Mouse (Mus musculus) CH12.LX (cell line): ENCODE measurements around the gene Hectd1.

Source experiments
- CTCF ChIP-seq, 2 experiments: IDR thresholded peaks in 1 of 2; conservative IDR thresholded peaks in 1 of 2; 2 replicates each; pipeline ENCODE4 v1.5.1; 2011 to 2012; ENCODE audit warnings: low read depth in 2 of 2, low read length in 2 of 2, improper control_type of control experiment in 1 of 2, inconsistent platforms in 1 of 2, mild to moderate bottlenecking in 1 of 2, moderate library complexity in 1 of 2
- E2F4 ChIP-seq: IDR thresholded peaks from 2 replicates; pipeline ENCODE4 v1.6.1; 2011; ENCODE audit warnings: low read depth, low read length, improper control_type of control experiment; ENCODE audit not compliant: insufficient replicate concordance
- ELF1 ChIP-seq: IDR thresholded peaks from 2 replicates; pipeline ENCODE4 v1.6.1; 2014; ENCODE audit warnings: low read depth, mild to moderate bottlenecking, inconsistent platforms, low read length, improper control_type of control experiment
- EP300 ChIP-seq: IDR thresholded peaks from 2 replicates; pipeline ENCODE4 v1.6.1; 2011; ENCODE audit warnings: low read length, improper control_type of control experiment
- HCFC1 ChIP-seq: IDR thresholded peaks from 2 replicates; pipeline ENCODE4 v1.6.1; 2012; ENCODE audit warnings: low read depth, mild to moderate bottlenecking, inconsistent platforms, low read length, improper control_type of control experiment
- JUND ChIP-seq: conservative IDR thresholded peaks from 2 replicates; pipeline ENCODE4 v1.6.1; 2011; ENCODE audit warnings: low read depth, low read length, improper control_type of control experiment
- MAFK ChIP-seq: IDR thresholded peaks from 2 replicates; pipeline ENCODE4 v1.6.1; 2011; ENCODE audit warnings: low read length, improper control_type of control experiment; ENCODE audit not compliant: insufficient replicate concordance
- MAX ChIP-seq: IDR thresholded peaks from 2 replicates; pipeline ENCODE4 v1.6.1; 2011; ENCODE audit warnings: low read length, improper control_type of control experiment
- MEF2A ChIP-seq: IDR thresholded peaks from 2 replicates; pipeline ENCODE4 v1.6.1; 2014; ENCODE audit warnings: low read depth, mild to moderate bottlenecking, inconsistent platforms, low read length, improper control_type of control experiment, borderline replicate concordance
- NELFE ChIP-seq: IDR thresholded peaks from 2 replicates; pipeline ENCODE4 v1.6.1; 2011; ENCODE audit warnings: low read depth, low read length, improper control_type of control experiment
- POLR2A ChIP-seq: IDR thresholded peaks from 2 replicates; pipeline ENCODE4 v1.6.1; 2011; ENCODE audit warnings: low read depth, mild to moderate bottlenecking, improper control_type of control experiment, low read length
- RAD21 ChIP-seq: IDR thresholded peaks from 2 replicates; pipeline ENCODE4 v1.6.1; 2011; ENCODE audit warnings: low read depth, mild to moderate bottlenecking, low read length, improper control_type of control experiment, moderate library complexity
- SMC3 ChIP-seq: IDR thresholded peaks from 2 replicates; pipeline ENCODE4 v1.6.1; 2011; ENCODE audit warnings: low read depth, low read length, improper control_type of control experiment

- no peak for TF ChIP-seq POLR2A
- no peak for TF ChIP-seq MAFK
- TF ChIP-seq RAD21, result no peak
- no peak for TF ChIP-seq EP300
- no peak for TF ChIP-seq HCFC1
- no peak for TF ChIP-seq NELFE
- TF ChIP-seq SMC3, result no peak
- TF ChIP-seq ELF1, result no peak
- no peak for TF ChIP-seq CTCF (conservative IDR thresholded peaks at IDR 0.05 in 1 of 2, IDR thresholded peaks at IDR 0.05 in 1 of 2; ENCODE audit: low read depth in 2 of 2, low read length in 2 of 2)
- TF ChIP-seq MEF2A, result no peak
- no peak for TF ChIP-seq JUND
- TF ChIP-seq E2F4, result no peak
- TF ChIP-seq MAX, result no peak
Measured at GRCm38 (mm10) chr12:51696157-51696556, 133.2 kb downstream of the Hectd1 start.
